ENCODE assay signal across 19 mouse cellular contexts in genomic region chr8:79124231-79124630, GRCm38 (mm10).
DNase-seq lines count a peak whose midpoint lies in the region; ATAC-seq lines count a peak whose summit lies in the region.
"Had no signal": no experiment of that assay in that cellular context is flagged by ENCODE, and none has a peak within 500 bp of the region (broad histone marks: within the 10 kb centered on the region; RNA-seq: fewer than 3 reads in every experiment).

No protein-coding gene starts in this region.

- no peak overlapping the region for H3K4me2 ChIP-seq in midbrain, embryonic 11.5 days
- H3K4me2 ChIP-seq in midbrain, embryonic 16.5 days (ENCODE audit: low read length) = no peak overlapping the region

- ATAC-seq in midbrain, embryonic 11.5 days (ENCODE audit: low FRiP score) = no peak
- ATAC-seq in midbrain, embryonic 16.5 days = no peak
- ATAC-seq: activated CD4-positive, CD25-positive, alpha-beta regulatory T cell, adult 4 months; CD4-positive, CD25-positive, alpha-beta regulatory T cell, adult 4 months; Patski had no signal

- WGBS in midbrain, embryonic 11.5 days = 91% methylated on average over 4 of the region's 4 CpGs
- 90% methylated on average over 4 of the region's 4 CpGs for WGBS in midbrain, embryonic 16.5 days

- peak; percentile 59 for DNase-seq in heart, adult 11 months
- no peak for DNase-seq in heart, adult 8-10 months (ENCODE audit: low spot score)
- DNase-seq in midbrain, embryonic 11.5 days (ENCODE audit: low spot score, missing footprints) = peak; percentile 54
- DNase-seq: adrenal gland, adult 2 months; adrenal gland, adult 8-10 months; adrenal gland, postnatal 10 days; adrenal gland, postnatal 14 days; adrenal gland, postnatal 25 days; adrenal gland, postnatal 36 days; B cell, adult 2 months; cerebellum, adult 11 months; cerebellum, adult 11-12 months; cerebellum, adult 18-20 months had no signal

- H3K4me1 ChIP-seq in midbrain, embryonic 11.5 days (ENCODE audit: control insufficient read depth, insufficient read depth, low read length) = no peaks in the 10 kb centered on the region
- no peaks in the 10 kb centered on the region for H3K4me1 ChIP-seq in midbrain, embryonic 16.5 days (ENCODE audit: control insufficient read depth, insufficient read depth, low read length)

- no peak overlapping the region for H3K4me3 ChIP-seq in midbrain, embryonic 11.5 days (ENCODE audit: low read depth, low read length)
- no peak overlapping the region for H3K4me3 ChIP-seq in midbrain, embryonic 16.5 days (ENCODE audit: low read depth, low read length)

- no peak overlapping the region for H3K27ac ChIP-seq in midbrain, embryonic 11.5 days (ENCODE audit: low read depth, low read length)
- H3K27ac ChIP-seq in midbrain, embryonic 16.5 days (ENCODE audit: low read length) = no peak overlapping the region

- peaks cover 3% of the 10 kb centered on the region; the same call in 1 of the 2 replicates for H3K36me3 ChIP-seq in midbrain, embryonic 11.5 days (ENCODE audit: control insufficient read depth, insufficient read depth, low read length)
- H3K36me3 ChIP-seq in midbrain, embryonic 16.5 days (ENCODE audit: control insufficient read depth, insufficient read depth, low read length) = peaks cover 15% of the 10 kb centered on the region; the same call in 1 of the 2 replicates

- H3K9ac ChIP-seq in midbrain, embryonic 11.5 days (ENCODE audit: low read length) = no peak overlapping the region
- H3K9ac ChIP-seq in midbrain, embryonic 16.5 days (ENCODE audit: low read depth, low read length) = no peak overlapping the region

- H3K9me3 ChIP-seq in midbrain, embryonic 11.5 days (ENCODE audit: control insufficient read depth, low read length) = no peaks in the 10 kb centered on the region
- no peaks in the 10 kb centered on the region for H3K9me3 ChIP-seq in midbrain, embryonic 16.5 days (replicated peaks; ENCODE audit: control insufficient read depth, low read length, poor library complexity, severe bottlenecking)
- H3K9me3 ChIP-seq: G1E had no signal

- no peaks in the 10 kb centered on the region for H3K27me3 ChIP-seq in midbrain, embryonic 11.5 days (ENCODE audit: control insufficient read depth, insufficient read depth, low read length)
- H3K27me3 ChIP-seq in midbrain, embryonic 16.5 days (ENCODE audit: control insufficient read depth, insufficient read depth, low read depth, low read length) = no peaks in the 10 kb centered on the region
- H3K27me3 ChIP-seq: CH12.LX, Patski had no signal
